Mouse (Mus musculus) C2C12 (cell line): ENCODE data around the gene Uso1.

ENCODE experiments used
- CEBPB ChIP-seq: IDR thresholded peaks from one replicate; pipeline ENCODE4 v1.6.1; 2011; ENCODE audit warnings: low read depth, mild to moderate bottlenecking, control low read depth, moderate library complexity
- CTCF ChIP-seq: IDR thresholded peaks from one replicate; pipeline ENCODE4 v1.5.1; 2011; ENCODE audit not compliant: control insufficient read depth, insufficient read depth, insufficient read length
- FOSL1 ChIP-seq: IDR thresholded peaks from one replicate; pipeline ENCODE4 v1.8.0; 2011; ENCODE audit warnings: mild to moderate bottlenecking, low read length; ENCODE audit not compliant: poor library complexity, insufficient read depth, severe bottlenecking

GRCm38 (mm10) chr5:92206121-92206520, 68.4 kb downstream of the Uso1 start:
- TF ChIP-seq CTCF: no peak
- no peak for TF ChIP-seq CEBPB
- peak; percentile 0 for TF ChIP-seq FOSL1
